Mouse (Mus musculus) urinary bladder, postnatal 14 days (tissue): Measurements from ENCODE around the gene Gm13023.
"Not testable (repeated sequence)": the region's sequence is repeated elsewhere in the genome, so short reads cannot be mapped to it uniquely, and the experiment has no call there.

ENCODE experiments used
- DNase-seq: peaks from one replicate; pipeline ENCODE4 v3.0.0; 2021; ENCODE audit warnings: low spot score

Gm13023 gene

GRCm38 (mm10) chr4:143789052-143789451, at the start of gene Gm13023:
TSS of gene Gm13023 (plus strand) at chr4:143789352.
- DNase-seq: not testable (repeated sequence)

- no peak for DNase-seq
Measured at GRCm38 (mm10) chr4:143815993-143816392, 26.8 kb downstream of the Gm13023 start, which contains the start of gene Gm13084. TSS of gene Gm13084 (minus strand) at chr4:143816093.
